Mouse (Mus musculus) adrenal gland, postnatal 0 days (tissue): Measurements from ENCODE around the gene Samd14. TPM values are rescaled to one million over a fixed set of nuclear protein-coding genes. Genes with fewer than 3 reads are reported as not detected.

ENCODE experiments used
- polyA plus RNA-seq: library from polyadenylated mRNA; unstranded; fragments of >200 nt; fragmentation: Nextera tagmentation; extraction: Ambion mirVana; gene quantifications from 2 replicates; pipeline ENCODE4 v1.2.1, GENCODE M21; 2015

The Samd14 gene
- polyA plus RNA-seq = 14.8 and 27.2 TPM in 2 replicates

GRCm38 (mm10) chr11:95009629-95010014, at the start of gene Samd14:
Gene Samd14, plus strand, starts transcription at chr11:95009879.

GRCm38 (mm10) chr11:94967419-94967818, 42.3 kb upstream of the Samd14 start, which contains the start of gene Hils1:
Gene Hils1, plus strand, starts transcription at chr11:94967593.

GRCm38 (mm10) chr11:94976199-94976598, 33.5 kb upstream of the Samd14 start, which contains the start of gene Sgca:
Gene Sgca, minus strand, starts transcription at chr11:94976327.

GRCm38 (mm10) chr11:94990749-94991577, 18.7 kb upstream of the Samd14 start, which contains the start of gene Ppp1r9b:
Gene Ppp1r9b, plus strand, starts transcription at chr11:94991035.

GRCm38 (mm10) chr11:95041139-95041609, 31.5 kb downstream of the Samd14 start, which contains the start of gene Pdk2:
Gene Pdk2, minus strand, starts transcription at chr11:95041354.

Other genes starting within 250 kb of the Samd14 start
- not detected in 2 replicates for gene Tmem92, start 227.2 kb upstream of the Samd14 start, polyA plus RNA-seq
- gene Col1a1, start 73.7 kb upstream of the Samd14 start, polyA plus RNA-seq = 648 and 745 TPM in 2 replicates
- gene Hils1, start 42.3 kb upstream of the Samd14 start, polyA plus RNA-seq = not detected in 2 replicates
- 0.46 and 1.4 TPM in 2 replicates for gene Sgca, start 33.6 kb upstream of the Samd14 start, polyA plus RNA-seq
- gene Ppp1r9b, start 18.8 kb upstream of the Samd14 start, polyA plus RNA-seq = 8.7 and 10.2 TPM in 2 replicates
- gene Pdk2, start 31.5 kb downstream of the Samd14 start, polyA plus RNA-seq = 38.4 and 48.3 TPM in 2 replicates
- gene Itga3, start 66.9 kb downstream of the Samd14 start, polyA plus RNA-seq = 12.8 and 14.5 TPM in 2 replicates
- 0.04 TPM in 1 of 2 replicates, not detected in the other for gene Dlx3, start 110.2 kb downstream of the Samd14 start, polyA plus RNA-seq
- 0.44 and 0.66 TPM in 2 replicates for gene Dlx4, start 136.4 kb downstream of the Samd14 start, polyA plus RNA-seq